Mouse (Mus musculus) cerebellum, adult 2 months (tissue): Measurements from ENCODE around the gene Ndufb5.

Experiments used
- CTCF ChIP-seq: fragments of 200-500 bp; IDR thresholded peaks from 2 replicates; pipeline ENCODE4 v1.5.1; 2011; ENCODE audit warnings: low read depth, mild to moderate bottlenecking, control low read depth, low read length, moderate library complexity, borderline replicate concordance; ENCODE audit not compliant: insufficient read depth
- POLR2A ChIP-seq: fragments of 200-500 bp; IDR thresholded peaks from 2 replicates; pipeline ENCODE4 v1.6.1; 2011; ENCODE audit warnings: low read length, control low read depth, borderline replicate concordance; ENCODE audit not compliant: insufficient read depth

- TF ChIP-seq POLR2A (no peak), CTCF (no peak)
Observed at GRCm38 (mm10) chr3:32724191-32724590, 12.6 kb upstream of the Ndufb5 start.
